In the genomic region with DNA sequence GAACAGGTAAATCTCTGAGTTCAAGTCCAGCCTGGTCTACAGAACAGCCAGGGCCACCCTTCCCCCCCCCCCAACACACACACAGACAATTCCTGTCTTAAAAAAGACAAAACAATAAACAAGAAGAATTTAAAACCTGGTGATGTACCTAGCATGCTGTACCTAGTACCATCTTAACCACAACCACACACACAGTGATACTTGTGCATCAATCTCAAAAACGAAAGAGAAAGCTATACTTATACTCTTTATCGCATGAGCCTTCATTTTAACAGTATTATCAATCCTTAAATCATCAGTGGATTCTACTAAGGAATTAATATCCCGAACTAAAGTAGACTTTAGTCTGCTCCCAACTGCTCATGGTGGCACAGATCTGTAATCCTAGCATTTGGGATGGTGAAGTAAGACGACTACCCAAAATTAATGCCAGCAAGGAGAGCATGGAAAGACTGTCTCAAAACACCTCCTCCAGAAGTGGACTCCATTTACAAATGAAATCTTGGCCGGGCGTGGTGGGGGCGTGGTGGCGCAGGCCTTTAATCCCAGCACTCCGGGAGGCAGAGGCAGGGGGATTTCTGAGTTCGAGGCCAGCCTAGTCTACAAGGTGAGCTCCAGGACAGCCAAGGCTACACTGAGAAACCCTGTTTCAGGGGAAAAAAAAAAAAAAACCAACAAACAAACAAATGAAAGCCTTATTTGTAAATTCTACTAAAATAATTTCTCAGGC, we compare ENCODE assay signal across 8 mouse cellular contexts. TPM values are rescaled to one million over a fixed set of nuclear protein-coding genes. Genes with fewer than 3 reads are reported as not detected.
DNase-seq lines count a peak whose midpoint lies in the region; ATAC-seq and TF ChIP-seq lines count a peak whose summit lies in the region.

No protein-coding gene starts in this region.

- no peak overlapping the region for H3K27ac ChIP-seq in kidney, embryonic 14.5 days (ENCODE audit: low read depth, low read length)
- H3K27ac ChIP-seq in bone marrow macrophage, adult 2 months (ENCODE audit: insufficient read depth, low read depth, low read length), result no peak overlapping the region

- DNase-seq in kidney, postnatal 25 days, result no peak
- peak; percentile 57 for DNase-seq in naive thymus-derived CD4-positive, alpha-beta T cell, adult 2 months (ENCODE audit: low read depth)
- DNase-seq in urinary bladder, postnatal 36 days (ENCODE audit: low spot score in 2 of 2), result no peak
- DNase-seq in left cerebral cortex, adult 8-10 months (ENCODE audit: low spot score in 2 of 2), result no peak
- DNase-seq in gastrocnemius, postnatal 10 days, result no peak

- peaks cover 2% of the 10 kb centered on the region; the same call in 1 of the 2 replicates for H3K36me3 ChIP-seq in kidney, embryonic 14.5 days (ENCODE audit: control insufficient read depth, insufficient read depth, low read length)

- TF ChIP-seq POLR2A in bone marrow macrophage, adult 2 months (IDR thresholded peaks at IDR 0.05; ENCODE audit: borderline replicate concordance, low read depth, low read length), result no peak

- no peak for TF ChIP-seq CTCF in bone marrow macrophage, adult 2 months (IDR thresholded peaks at IDR 0.05; ENCODE audit: low read depth, low read length)

- H3K4me2 ChIP-seq in kidney, embryonic 14.5 days (replicated peaks; ENCODE audit: low read depth, low read length), result peak overlapping the region; percentile 71

- WGBS in kidney, embryonic 14.5 days, result 87% methylated on average over 10 of the region's 10 CpGs

- no peak for ATAC-seq in kidney, embryonic 14.5 days (ENCODE audit: low FRiP score, low TSS enrichment)
- ATAC-seq in inflammation-experienced regulatory T-cells, adult 6 months, result peak; percentile 67

- peak overlapping the region; percentile 89; the same call in 1 of the 2 replicates for H3K4me3 ChIP-seq in kidney, embryonic 14.5 days (ENCODE audit: low read length)
- H3K4me3 ChIP-seq in bone marrow macrophage, adult 2 months (ENCODE audit: insufficient read depth, low read length), result peak overlapping the region; percentile 33

- no peaks in the 10 kb centered on the region for H3K27me3 ChIP-seq in kidney, embryonic 14.5 days (ENCODE audit: control insufficient read depth, insufficient read depth, low read length)

- peak overlapping the region; percentile 100; the same call in 1 of the 2 replicates for H3K9ac ChIP-seq in kidney, embryonic 14.5 days (ENCODE audit: low read depth, low read length)

- H3K9me3 ChIP-seq in kidney, embryonic 14.5 days (ENCODE audit: control insufficient read depth, low read length), result no peaks in the 10 kb centered on the region

- peaks cover 10% of the 10 kb centered on the region; the same call in 1 of the 2 replicates for H3K4me1 ChIP-seq in kidney, embryonic 14.5 days (ENCODE audit: control insufficient read depth, insufficient read depth, low read length)
- H3K4me1 ChIP-seq in bone marrow macrophage, adult 2 months (ENCODE audit: control insufficient read depth, insufficient read depth, low read length), result peaks cover 11% of the 10 kb centered on the region

RNA-seq across cellular contexts. Expression of a gene that starts 1.7 kb away (rescaled TPM):
- 19.5 and 26.8 TPM in 2 replicates for polyA plus RNA-seq in kidney, embryonic 14.5 days (2014; fragmentation: Nextera tagmentation; extraction: Ambion mirVana)
- 13.9 and 14.8 TPM in 2 replicates for polyA plus RNA-seq in bone marrow macrophage, adult 2 months (2012; ENCODE audit: insufficient read depth, insufficient read length, missing spikeins)
- polyA plus RNA-seq in inflammation-experienced regulatory T-cells, adult 6 months (2017; shearing (Covaris generic)), result 10 to 100 TPM; 14.8 to 28.0 (median 25.1) TPM
- total RNA-seq in left cerebral cortex, adult 8-10 months (2022), result 10 to 100 TPM; 26.2 to 32.3 (median 29.4) TPM
- 10 to 100 TPM; 11.8 to 14.5 TPM for total RNA-seq in gastrocnemius, postnatal 10 days (2021)

RNA-seq across cellular contexts. Expression of a gene that starts 12.5 kb away (rescaled TPM):
- not detected in 2 replicates for polyA plus RNA-seq in kidney, embryonic 14.5 days (2014; fragmentation: Nextera tagmentation; extraction: Ambion mirVana)
- polyA plus RNA-seq in bone marrow macrophage, adult 2 months (2012; ENCODE audit: insufficient read depth, insufficient read length, missing spikeins), result not detected in 2 replicates
- not detected for polyA plus RNA-seq in inflammation-experienced regulatory T-cells, adult 6 months (2017; shearing (Covaris generic))
- under 1 TPM in 1 of 4 experiments, not detected in 3; 0.57 TPM for total RNA-seq in left cerebral cortex, adult 8-10 months (2022)
- total RNA-seq in gastrocnemius, postnatal 10 days (2021), result not detected
